Mouse (Mus musculus): ENCODE results near the gene Slc47a2. TPM values are rescaled to one million over a fixed set of nuclear protein-coding genes. Genes with fewer than 3 reads are reported as not detected.
A peak's percentile ranks its signal among the peaks of the same experiment; 100 is the strongest.

The Slc47a2 gene
- polyA plus RNA-seq, 1 experiment, result not detected

DNA sequence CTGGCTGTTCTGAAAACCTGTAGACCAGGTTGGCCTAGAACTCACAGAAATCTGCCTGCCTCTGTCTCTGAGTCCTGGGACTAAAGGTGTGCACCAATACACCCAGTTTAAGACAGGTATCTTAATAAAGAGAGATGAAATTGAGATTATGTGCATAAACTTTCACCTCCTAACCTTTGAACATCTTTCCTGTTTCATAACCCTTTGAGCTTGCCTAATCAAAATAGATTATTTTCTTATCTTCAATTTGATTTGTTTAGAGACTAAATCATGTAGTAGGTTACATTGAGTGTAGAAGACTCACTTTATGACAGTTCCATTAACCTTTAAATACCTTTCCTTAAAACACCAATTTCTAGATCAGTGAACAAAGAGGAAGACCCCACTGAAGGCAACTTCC, 71.0 kb downstream of the Slc47a2 start:
- Histone ChIP-seq H3K4me1 (ENCODE audit: control insufficient read depth, insufficient read depth, low read length) (no peaks in the 10 kb centered on the region), H3K27ac (ENCODE audit: control insufficient read depth, insufficient read depth, low read depth, low read length, poor library complexity) (no peak overlapping the region), H3K4me3 (replicated peaks; ENCODE audit: control insufficient read depth, low read depth, low read length) (no peak overlapping the region)
- TF ChIP-seq CTCF (IDR thresholded peaks at IDR 0.05; ENCODE audit: control insufficient read depth, insufficient read depth, low read length) (no peak), POLR2A (IDR thresholded peaks at IDR 0.05; ENCODE audit: borderline replicate concordance, control insufficient read depth, low read depth, low read length) (no peak)

DNA sequence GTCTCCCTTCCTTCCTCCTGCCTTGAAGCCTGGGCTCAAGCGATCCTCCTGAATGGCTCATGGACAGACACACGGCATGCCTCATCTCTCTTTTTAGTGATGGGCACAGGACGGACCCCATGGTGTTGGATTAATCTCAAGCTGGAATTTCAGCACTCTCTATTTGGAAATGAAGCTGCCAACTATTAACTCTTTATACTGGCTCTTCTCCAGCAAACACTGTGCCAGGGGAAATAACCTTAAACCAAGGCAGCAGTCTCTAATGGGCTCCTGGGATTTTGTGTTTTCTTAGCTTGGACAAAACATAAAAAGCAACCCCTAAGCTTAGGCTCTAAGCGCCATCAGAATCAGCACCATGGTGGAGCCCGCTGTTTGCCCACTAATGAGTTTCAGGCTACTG, 72.3 kb downstream of the Slc47a2 start:
- Histone ChIP-seq H3K4me1 (ENCODE audit: control insufficient read depth, insufficient read depth, low read length) (no peaks in the 10 kb centered on the region), H3K4me3 (replicated peaks; ENCODE audit: control insufficient read depth, low read depth, low read length) (no peak overlapping the region), H3K27ac (ENCODE audit: control insufficient read depth, insufficient read depth, low read depth, low read length, poor library complexity) (no peak overlapping the region)
- 89% methylated on average over 5 of the region's 5 CpGs for WGBS
- TF ChIP-seq CTCF (IDR thresholded peaks at IDR 0.05; ENCODE audit: control insufficient read depth, insufficient read depth, low read length) (no peak), POLR2A (IDR thresholded peaks at IDR 0.05; ENCODE audit: borderline replicate concordance, control insufficient read depth, low read depth, low read length) (no peak)

DNA sequence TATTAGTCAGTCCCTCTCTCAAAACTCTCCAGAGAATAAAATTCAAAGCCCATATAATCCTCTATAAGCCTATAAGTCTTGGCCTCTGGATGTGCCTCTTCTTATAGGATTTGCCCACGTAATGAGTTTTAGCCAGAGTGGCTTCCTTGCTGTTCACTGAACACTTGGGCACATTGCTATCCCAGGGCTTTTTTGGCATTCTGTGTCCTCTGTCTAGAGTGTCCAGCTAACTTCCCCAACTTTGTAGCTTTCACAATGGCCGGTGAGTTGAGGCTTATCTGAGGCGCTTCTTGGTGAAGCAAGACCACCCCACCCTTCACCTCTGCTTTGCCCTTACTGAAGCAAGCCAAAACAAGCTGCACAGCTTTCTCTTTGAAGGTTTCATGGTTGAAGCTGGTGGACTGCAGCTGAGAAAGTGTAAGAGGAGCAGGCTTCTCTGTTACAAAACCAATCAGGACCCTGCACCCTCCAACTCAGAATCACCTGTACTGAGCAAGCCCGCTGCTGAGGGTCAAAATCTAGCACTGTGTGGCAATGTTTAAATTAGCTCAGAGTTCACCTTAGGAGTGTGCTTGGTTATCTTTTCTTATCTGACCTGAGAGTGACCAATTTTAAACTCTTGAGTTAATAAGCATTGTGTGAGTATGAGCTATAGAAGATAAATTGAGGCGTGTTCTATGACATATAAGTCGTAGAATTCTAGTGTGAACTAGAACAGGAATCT, 73.9 kb downstream of the Slc47a2 start:
- 68% methylated on average over 6 of the region's 6 CpGs for WGBS
- Histone ChIP-seq H3K4me1 (ENCODE audit: control insufficient read depth, insufficient read depth, low read length) (no peaks in the 10 kb centered on the region), H3K4me3 (replicated peaks; ENCODE audit: control insufficient read depth, low read depth, low read length) (no peak overlapping the region), H3K27ac (ENCODE audit: control insufficient read depth, insufficient read depth, low read depth, low read length, poor library complexity) (0 out of 2 replicates have a peak overlapping the region, but pooled peaks have one; percentile 29)
- no peak for TF ChIP-seq CTCF (IDR thresholded peaks at IDR 0.05; ENCODE audit: control insufficient read depth, insufficient read depth, low read length)
- TF ChIP-seq POLR2A (IDR thresholded peaks at IDR 0.05; ENCODE audit: borderline replicate concordance, control insufficient read depth, low read depth, low read length), result no peak

DNA sequence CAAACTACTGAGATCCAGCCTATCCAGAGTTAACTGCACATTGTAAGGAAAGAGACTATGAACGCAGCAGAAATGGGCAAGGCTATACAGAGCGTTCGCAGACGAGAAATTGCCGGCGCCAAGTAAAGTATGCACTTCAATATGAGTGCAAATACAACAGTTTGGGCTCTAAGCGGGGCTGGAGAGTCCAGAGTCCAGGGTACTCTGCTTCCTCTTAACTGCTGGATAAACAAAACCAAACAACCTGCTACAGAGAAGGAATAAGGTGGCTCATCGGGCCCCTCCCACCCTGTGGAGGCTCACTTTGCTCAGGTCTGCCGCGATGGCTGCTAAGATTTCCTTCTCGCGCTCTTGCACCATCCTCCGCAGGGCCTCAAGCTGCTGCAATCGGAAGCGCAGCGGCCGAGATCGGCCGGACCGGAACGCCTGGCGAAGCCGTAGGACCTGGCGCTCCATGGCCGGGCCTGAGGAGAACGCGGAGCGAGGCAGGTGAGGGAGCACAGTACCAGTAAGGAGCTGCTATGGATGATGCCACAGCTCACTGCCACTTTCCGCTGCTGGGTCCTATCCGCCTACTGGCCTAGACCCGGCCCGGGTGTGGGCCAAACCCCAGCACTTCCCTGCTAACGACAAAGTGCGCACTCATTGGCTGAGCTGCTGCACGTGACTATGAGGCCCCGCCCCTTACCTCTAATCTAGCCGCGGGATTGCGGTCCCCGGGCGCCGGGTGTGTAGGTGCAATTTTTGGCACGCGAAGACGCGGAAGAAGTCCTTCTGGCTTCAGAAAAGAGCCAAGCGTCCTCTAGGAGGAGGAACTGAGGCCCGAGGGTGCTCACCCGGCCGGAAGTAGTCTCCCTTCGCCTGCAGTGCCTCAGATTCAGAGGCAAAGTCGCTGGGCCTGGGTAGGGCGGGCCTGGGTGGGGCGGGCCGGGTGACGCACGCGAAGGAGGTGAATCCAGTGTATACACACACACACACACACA, 75.8 kb downstream of the Slc47a2 start, which contains the start of gene Aldh3a2:
Aldh3a2 (minus strand) TSS at position 914 of the 983 bp plus-strand sequence.
- peak; percentile 21; the same call in 1 of the 2 replicates for TF ChIP-seq CTCF (IDR thresholded peaks at IDR 0.05; ENCODE audit: control insufficient read depth, insufficient read depth, low read length)
- TF ChIP-seq POLR2A (IDR thresholded peaks at IDR 0.05; ENCODE audit: borderline replicate concordance, control insufficient read depth, low read depth, low read length), result peak; percentile 97
- WGBS, result under 1% methylated on average over 55 of the region's 58 CpGs
- Histone ChIP-seq H3K27ac (ENCODE audit: control insufficient read depth, insufficient read depth, low read depth, low read length, poor library complexity) (peak within 1 kb of the TSS; percentile 93), H3K4me3 (replicated peaks; ENCODE audit: control insufficient read depth, low read depth, low read length) (peak within 1 kb of the TSS; percentile 75), H3K4me1 (ENCODE audit: control insufficient read depth, insufficient read depth, low read length) (no peaks in the 10 kb centered on the region)

DNA sequence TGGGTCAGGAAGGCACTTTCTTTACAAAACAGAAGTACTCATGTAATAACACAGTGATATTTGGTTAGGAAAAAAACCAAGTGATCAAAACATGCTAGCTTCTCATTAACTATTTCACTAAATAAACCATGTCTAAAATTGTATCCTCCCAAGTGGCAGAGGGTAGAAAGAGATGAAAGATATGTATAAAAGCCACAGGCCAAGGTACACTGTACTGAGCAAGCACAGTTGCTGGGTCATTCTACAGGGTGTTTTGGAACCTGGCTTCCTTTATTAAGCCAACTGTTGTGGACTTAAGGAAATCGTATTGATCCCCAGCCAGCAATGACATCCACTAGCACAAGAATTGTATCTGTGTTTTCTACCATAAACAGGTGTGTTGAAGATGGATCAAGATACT, 78.8 kb downstream of the Slc47a2 start:
- no peak overlapping the region for H3K27ac ChIP-seq (ENCODE audit: control insufficient read depth, insufficient read depth, low read depth, low read length, poor library complexity)
- H3K4me3 ChIP-seq (replicated peaks; ENCODE audit: control insufficient read depth, low read depth, low read length), result no peak overlapping the region
- TF ChIP-seq POLR2A (IDR thresholded peaks at IDR 0.05; ENCODE audit: borderline replicate concordance, control insufficient read depth, low read depth, low read length) (no peak), CTCF (IDR thresholded peaks at IDR 0.05; ENCODE audit: control insufficient read depth, insufficient read depth, low read length) (no peak)
- H3K4me1 ChIP-seq (ENCODE audit: control insufficient read depth, insufficient read depth, low read length), result no peaks in the 10 kb centered on the region
- whole genome bisulfite sequencing, result 83% methylated on average over 1 of the region's 1 CpGs

DNA sequence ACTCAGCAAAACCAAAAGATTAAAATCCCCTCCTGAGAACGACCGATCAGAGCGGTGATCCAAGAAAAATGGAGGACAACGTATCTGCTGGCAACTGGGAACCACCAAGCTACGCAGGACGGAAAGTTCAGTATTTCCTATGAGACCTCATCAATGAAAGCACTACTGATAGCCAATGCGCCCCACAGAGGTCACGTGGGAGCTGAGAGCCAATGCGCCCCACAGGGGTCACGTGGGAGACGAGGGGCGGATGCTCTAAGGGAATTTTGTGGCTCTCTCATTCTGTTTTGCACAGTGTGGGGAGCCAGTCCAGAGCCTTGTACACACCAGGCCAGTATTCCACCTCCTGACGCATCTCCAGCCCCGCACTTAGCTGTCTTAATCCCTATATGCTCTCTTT, 80.1 kb downstream of the Slc47a2 start:
- H3K4me3 ChIP-seq (replicated peaks; ENCODE audit: control insufficient read depth, low read depth, low read length), result no peak overlapping the region
- no peak overlapping the region for H3K27ac ChIP-seq (ENCODE audit: control insufficient read depth, insufficient read depth, low read depth, low read length, poor library complexity)
- 87% methylated on average over 14 of the region's 14 CpGs for WGBS
- no peaks in the 10 kb centered on the region for H3K4me1 ChIP-seq (ENCODE audit: control insufficient read depth, insufficient read depth, low read length)
- TF ChIP-seq CTCF (IDR thresholded peaks at IDR 0.05; ENCODE audit: control insufficient read depth, insufficient read depth, low read length), result no peak
- TF ChIP-seq POLR2A (IDR thresholded peaks at IDR 0.05; ENCODE audit: borderline replicate concordance, control insufficient read depth, low read depth, low read length), result no peak

DNA sequence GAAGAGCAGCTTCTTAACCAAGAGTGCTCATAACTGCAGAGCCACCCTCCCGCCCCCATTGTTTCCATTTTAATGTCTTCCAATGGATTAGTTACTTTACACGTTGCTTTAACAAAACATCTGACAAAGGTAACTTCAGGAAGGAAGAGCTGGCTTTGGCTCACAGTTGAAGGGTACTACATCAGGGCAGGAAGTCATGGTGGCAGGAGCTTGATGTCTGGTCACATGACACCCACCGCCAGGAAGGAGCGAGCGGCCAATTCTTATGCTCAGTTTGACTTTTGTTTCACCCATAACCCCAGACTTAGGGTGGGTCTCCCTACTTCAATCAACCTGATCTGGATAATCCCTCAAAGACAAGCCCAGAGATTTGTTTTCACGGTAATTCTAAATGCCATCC, 83.6 kb downstream of the Slc47a2 start:
- 88% methylated on average over 6 of the region's 6 CpGs for WGBS
- TF ChIP-seq POLR2A (IDR thresholded peaks at IDR 0.05; ENCODE audit: borderline replicate concordance, control insufficient read depth, low read depth, low read length), result no peak
- no peak for TF ChIP-seq CTCF (IDR thresholded peaks at IDR 0.05; ENCODE audit: control insufficient read depth, insufficient read depth, low read length)

DNA sequence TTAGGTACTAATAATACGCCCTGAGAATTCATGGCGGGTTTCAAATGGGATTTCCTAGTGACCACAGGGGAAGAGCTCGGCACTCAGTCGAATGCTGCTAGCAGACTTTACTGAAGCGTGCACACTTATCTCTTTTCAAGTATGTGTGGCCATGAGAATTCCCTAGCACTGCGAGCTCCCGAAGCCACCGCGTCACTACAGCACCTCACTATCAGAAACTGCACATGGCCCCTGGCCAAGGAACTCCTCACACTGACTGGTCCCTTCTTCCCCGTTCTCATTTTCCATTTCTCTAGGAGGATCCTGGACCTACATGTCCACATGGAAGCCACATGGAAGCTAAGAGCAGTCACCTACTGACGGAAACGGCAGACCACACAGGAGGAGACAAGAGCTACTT, 89.9 kb downstream of the Slc47a2 start:
- WGBS, result 90% methylated on average over 12 of the region's 12 CpGs
- no peak overlapping the region for H3K4me3 ChIP-seq (replicated peaks; ENCODE audit: control insufficient read depth, low read depth, low read length)
- no peak overlapping the region for H3K27ac ChIP-seq (ENCODE audit: control insufficient read depth, insufficient read depth, low read depth, low read length, poor library complexity)
- no peak for TF ChIP-seq POLR2A (IDR thresholded peaks at IDR 0.05; ENCODE audit: borderline replicate concordance, control insufficient read depth, low read depth, low read length)
- TF ChIP-seq CTCF (IDR thresholded peaks at IDR 0.05; ENCODE audit: control insufficient read depth, insufficient read depth, low read length), result no peak
- no peaks in the 10 kb centered on the region for H3K4me1 ChIP-seq (ENCODE audit: control insufficient read depth, insufficient read depth, low read length)

More for the DNA sequence above, 83.6 kb downstream of the Slc47a2 start:
- Histone ChIP-seq H3K4me3 (replicated peaks; ENCODE audit: control insufficient read depth, low read depth, low read length) (no peak overlapping the region), H3K27ac (ENCODE audit: control insufficient read depth, insufficient read depth, low read depth, low read length, poor library complexity) (no peak overlapping the region), H3K4me1 (ENCODE audit: control insufficient read depth, insufficient read depth, low read length) (no peaks in the 10 kb centered on the region)
